Mouse (Mus musculus): ENCODE data around the gene Stxbp1.

Gene Stxbp1

DNA sequence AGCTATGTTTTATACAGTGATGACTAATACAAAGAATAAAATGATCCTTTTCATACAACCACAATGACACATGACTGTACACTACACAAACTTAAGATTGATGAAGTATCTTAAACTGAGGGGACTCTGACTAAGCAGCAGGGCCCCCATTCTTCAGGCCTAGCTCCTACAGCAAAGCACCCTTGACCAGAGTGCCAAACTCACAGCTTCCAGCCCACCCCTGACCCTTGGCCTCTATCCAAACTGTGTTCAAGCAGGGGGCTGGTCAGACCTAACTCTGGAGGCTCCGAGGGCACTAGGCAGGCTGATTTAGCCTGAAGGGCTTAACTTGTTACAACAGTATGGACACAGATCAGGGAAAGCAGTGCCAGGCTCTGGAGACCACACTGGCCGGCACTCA is 58.5 kb downstream of the Stxbp1 start:
- DNase-seq (ENCODE audit: low read depth), result no peak

DNA sequence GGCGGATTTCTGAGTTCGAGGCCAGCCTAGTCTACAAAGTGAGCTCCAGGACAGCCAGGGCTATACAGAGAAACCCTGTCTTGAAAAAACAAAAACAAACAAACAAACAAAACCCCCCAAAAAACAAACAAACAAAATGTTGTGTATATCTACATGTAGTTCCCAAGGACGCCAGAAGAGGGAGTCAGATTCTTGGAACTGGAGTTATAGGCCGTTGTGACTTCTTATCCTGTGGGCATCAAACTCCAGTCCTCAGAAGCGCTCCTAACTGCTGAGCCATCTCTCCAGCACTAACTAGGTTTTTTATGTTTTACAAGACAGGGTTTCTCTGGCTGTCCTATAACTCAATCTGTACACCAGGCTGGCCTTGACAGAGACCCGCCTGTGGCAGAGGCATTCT is 59.9 kb downstream of the Stxbp1 start:
- DNase-seq (ENCODE audit: low read depth), result peak; percentile 24

DNA sequence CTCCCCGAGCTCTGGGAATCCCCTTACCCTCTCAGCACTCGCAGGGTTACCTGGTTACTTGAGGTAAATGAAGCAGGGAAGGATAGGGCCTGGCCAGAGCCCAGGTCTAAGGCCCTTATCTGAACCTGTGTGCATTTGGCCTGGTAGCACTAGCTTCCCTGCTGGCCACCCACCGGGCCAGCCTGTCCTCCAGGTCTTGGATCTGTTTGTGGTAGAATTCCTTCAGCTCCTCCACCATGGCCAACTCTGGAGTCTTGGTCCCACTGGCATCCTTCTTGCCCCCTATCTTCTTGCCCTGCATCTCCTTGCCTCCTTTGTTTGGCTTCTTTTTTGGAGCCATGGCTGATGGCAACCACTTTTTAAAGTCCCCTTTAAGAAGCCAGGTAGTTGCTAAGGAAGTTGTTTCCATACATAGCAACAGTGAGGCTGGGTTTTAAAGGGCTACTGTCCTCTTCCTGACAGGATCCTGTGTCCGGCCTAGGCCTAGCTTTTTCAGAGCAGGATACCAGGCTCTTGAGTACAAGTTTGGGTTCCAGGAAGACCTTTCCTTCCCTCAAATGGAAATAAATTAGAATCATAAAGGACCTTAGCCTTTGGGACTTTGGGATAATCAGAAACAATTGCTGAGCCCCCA is 62.9 kb downstream of the Stxbp1 start, which contains the start of gene Cfap157:
Cfap157 (minus strand) TSS at position 381 of the 634 bp plus-strand sequence.
- no peak for DNase-seq (ENCODE audit: low read depth)

DNA sequence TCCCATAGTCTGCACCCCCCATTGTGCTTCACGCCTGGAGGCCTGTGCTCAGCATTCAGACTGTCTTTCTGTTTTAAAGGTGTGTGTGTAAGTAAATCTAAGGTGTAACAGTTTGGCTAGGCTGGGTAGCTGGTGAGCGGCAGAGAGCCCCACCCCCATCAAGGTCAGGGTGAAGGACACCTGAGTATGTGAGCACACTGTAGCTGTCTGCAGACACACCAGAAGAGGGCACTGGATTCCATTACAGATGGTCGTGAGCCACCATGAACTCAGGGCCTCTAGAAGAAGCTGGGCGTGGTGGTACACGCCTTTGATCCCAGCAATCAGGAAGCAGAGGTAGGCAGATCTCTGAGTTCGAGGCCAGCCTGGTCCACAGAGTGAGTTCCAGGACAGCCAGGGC is 65.3 kb downstream of the Stxbp1 start:
- DNase-seq (ENCODE audit: low read depth), result no peak

DNA sequence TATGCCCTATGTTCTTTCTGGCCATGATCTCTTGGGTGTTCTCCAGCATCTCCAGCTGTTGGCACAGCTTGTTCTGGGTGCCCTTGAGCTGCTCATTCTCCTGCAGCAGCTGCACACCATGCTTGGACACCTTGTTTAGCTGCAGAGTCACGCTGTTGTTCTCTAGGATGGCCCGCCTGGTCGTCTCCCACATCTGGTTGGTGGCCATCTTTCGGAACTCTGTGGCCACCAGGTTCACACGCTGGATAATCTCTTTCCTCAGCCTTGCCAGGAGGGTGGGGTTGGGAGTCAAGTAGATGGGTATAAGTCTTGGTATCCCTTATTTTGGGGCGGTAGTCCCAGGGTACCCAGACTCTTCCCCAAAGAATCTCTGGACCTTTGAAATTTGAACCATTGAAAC is 67.3 kb downstream of the Stxbp1 start:
- no peak for DNase-seq (ENCODE audit: low read depth)

DNA sequence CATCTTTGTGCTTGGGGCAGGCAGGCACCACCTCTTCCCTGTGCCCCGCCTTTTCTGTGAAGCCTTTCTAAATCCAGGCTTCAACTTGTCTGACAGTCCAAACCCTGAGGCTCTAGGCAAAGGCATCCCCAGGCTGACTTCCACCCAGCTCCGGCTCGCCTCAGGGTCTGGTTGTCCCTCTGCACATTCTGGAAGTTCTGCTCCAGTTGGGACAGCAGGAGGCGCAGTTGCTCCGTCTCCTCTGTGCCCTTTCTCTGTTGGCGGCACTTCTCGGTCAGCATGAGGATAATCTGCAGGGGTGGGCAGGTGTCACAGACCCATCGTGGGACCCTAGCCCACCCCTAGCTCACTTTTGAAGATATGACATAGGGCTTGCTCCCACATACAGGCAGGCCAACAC is 67.9 kb downstream of the Stxbp1 start:
- DNase-seq (ENCODE audit: low read depth), result no peak

DNA sequence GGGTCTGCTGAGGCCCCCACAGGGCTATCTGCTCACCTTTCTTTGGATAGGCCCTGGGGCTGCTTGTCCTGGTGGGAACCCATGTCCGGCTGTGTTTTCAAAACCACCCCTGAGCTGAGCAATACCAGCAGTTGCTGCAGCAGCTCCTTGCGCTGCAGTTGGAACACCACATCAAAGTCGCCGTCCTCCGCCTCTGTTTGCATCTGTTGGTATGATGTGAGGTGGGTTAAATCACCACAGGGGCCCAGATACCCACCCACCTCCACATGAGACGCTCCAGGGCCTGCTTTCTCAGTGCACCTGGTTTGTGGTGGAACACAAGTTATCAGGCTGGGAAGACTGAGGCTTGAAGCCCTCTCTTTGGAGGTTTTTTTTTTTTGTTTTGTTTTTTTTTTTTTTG is 69.0 kb downstream of the Stxbp1 start:
- DNase-seq (ENCODE audit: low read depth), result no peak

DNA sequence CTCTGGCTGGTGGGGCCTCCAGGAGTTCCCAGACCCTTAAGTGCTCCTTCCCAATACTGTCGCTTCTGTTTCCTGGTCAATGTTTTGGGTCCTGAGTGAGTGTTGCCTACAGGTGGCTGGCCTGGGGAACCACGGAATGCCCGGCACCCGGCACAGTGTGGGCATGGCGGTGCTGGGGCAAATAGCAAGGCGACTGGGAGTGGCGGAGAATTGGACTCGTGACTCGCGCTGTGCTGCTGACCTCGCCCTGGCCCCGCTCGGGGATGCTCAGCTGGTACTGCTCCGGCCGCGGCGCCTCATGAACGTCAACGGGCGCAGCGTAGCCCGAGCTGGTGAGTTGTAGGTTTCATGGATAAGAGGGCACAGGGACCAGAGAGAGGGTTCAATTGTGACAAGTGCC is 70.9 kb downstream of the Stxbp1 start:
- DNase-seq (ENCODE audit: low read depth), result no peak

DNA sequence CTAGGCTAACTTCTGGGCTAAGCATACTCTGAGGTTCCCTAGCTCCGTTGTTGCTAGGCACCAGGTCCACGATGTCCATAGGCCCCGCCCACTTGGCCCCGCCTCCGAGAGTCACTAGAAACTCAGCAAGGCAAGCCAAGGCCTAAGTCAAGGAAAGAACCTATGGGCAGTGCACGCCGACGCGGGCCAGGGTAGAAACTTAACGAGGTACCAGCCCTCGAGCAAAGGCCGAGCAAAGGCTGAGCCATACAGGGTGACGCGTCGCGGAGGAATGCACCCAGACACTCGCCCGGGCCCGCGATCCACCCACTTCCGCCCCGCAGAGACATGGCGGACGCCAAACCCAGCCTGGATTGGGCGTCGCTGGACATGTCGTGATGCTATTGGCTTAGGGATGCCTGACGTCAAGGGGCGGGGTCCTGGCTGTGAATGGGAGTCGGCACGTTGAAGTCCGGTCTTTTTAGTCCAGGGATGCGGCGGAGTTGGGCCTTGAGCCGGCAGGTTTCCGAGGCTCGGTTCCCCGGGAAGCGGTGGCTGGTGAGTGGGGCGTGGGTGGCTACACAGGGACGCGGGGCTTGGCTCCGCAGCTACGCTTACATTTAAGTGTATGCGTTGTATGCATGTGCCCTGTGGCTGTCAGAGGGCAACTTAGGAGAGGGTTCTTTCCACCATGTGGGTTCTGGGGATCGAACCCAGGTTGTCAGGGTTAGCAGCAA is 71.5 kb downstream of the Stxbp1 start, which contains the start of the genes Ttc16 and Ptrh1:
Ttc16 (minus strand) TSS at position 275 of the 716 bp plus-strand sequence.
Ptrh1 (plus strand) TSS at position 428 of the 716 bp plus-strand sequence.
- DNase-seq (ENCODE audit: low read depth), result peak; percentile 96

DNA sequence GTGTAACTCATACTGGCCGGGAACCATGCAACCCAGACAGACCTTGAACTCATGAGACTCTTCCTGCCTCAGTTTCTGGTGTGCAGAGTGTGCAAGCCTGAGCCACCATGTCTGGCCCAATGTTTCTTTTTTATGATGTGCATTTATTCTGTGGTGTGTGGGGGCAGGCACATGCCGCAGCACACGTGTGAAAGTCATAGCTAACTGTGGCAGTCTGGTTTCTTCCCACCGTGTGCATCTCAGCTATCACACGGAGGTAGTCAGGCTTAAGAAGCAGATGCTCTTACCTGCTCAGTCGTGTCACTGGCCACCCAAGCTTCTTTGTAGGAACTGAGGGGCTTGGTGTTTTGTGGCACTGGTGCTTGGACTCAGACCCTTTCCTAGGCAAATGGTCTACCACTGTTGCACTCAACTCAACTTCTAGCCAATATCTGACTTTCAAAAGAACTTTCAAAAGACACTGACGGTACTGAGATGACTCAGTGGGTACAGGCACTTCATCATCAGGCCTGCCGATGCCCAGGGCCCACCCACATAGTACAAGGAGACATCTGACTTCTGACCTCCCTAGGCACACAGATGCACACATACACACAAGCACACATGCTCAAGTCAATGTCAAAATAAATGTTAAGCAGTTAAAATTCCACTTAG is 74.3 kb downstream of the Stxbp1 start:
- DNase-seq (ENCODE audit: low read depth), result no peak

DNA sequence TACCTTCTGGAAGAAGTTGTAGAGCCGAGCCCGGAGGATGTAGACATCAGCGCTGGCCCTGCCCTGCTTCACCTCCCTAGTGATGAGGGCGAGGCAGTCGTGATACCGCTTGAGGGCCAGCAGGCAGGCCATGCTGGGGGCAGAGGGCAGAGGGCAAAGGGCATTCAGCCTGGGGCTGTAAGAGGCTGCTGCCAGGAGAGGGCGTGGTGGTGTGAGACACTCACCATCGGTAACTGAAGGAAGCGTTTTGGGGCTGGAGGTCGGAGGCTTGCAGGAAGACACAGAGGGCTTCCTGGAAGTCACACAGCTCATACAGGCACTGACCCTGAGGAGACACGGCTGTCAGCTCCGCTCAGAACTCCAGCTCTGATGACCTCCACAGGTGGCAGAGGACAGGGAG is 75.2 kb downstream of the Stxbp1 start:
- no peak for DNase-seq (ENCODE audit: low read depth)

DNA sequence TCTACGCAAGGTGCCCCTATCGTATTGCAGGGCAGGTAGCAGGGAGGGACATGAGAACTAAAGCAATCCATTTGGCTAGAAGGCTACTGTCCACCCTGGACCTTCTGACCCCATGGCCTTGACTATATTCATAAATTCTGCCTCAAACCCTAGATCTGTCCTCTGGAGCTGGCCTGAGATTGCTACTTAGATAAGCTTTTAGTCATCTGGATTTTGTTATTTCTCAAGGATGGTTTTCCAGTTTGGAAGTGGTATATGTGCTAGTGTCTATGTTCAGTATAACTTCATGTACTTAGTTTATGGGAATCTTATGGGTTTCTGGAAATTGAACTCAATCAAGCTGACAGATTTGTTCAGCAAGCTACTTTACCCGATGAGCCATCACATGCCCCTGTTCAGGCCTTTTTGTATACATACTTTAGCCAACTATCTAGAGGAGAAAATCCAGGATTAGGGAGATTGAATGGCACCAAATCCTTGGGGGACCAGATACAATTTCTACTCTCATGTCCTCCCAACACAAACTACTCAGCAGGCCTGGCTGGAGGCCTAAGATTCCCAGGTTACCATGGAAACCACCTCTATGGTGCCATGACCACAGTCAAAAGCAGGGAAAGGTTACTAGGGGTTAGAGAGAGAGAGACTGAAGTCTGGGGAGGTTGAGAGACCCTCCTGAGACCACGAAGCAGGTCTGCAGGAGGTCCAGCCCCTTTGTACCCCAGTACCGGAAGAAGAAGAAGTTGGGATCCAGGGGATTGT is 77.5 kb downstream of the Stxbp1 start:
- no peak for DNase-seq (ENCODE audit: low read depth)

DNA sequence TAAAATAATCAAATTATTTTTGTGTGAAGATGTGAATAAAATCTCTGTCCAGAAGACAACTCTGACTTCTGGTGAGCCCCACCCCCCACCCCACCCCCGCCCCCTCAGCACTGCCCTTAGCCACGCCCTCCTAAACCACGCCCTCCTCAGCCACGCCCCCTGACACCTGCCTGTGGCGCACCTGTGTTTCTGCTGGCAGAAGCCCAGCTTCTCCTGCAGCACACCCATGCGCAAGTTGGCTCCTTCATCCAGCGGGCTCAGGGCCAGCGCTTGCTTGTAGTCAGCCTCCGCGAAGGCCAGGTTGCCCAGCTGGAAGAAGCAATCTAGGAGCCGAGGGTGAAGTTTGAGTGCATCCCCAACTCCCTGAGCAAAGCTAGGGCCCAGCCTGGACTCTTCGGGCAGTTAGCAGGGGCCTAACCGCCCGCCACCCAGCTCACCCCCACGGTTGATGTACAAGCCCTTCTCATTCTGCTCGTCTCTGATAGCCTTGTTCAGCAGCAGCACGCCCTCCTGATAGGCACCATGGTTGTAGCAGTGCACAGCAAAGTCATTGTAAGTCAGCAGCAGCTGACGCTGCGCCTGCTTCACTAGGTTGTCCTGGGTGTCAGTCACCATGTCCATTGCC is 78.3 kb downstream of the Stxbp1 start:
- no peak for DNase-seq (ENCODE audit: low read depth)

DNA sequence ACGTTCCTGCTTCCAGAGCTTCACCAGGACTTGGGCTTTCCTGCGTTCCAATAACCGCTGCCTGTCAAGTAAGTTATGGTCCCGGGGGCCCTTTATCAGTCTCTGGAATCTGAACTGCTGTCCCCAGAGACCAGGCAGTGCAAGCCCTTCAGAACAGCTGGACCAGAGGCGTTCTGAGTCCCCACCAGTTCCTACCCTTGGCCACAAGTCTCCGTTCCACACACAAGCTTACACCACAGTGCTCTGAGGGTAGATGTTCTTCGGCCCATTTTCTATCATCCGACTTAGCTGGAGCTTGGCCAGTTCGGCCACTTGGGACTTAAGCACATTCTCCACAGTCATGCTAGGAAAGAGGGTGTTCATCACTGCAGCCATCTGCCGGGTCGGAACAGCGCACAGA is 79.8 kb downstream of the Stxbp1 start:
- no peak for DNase-seq (ENCODE audit: low read depth)

DNA sequence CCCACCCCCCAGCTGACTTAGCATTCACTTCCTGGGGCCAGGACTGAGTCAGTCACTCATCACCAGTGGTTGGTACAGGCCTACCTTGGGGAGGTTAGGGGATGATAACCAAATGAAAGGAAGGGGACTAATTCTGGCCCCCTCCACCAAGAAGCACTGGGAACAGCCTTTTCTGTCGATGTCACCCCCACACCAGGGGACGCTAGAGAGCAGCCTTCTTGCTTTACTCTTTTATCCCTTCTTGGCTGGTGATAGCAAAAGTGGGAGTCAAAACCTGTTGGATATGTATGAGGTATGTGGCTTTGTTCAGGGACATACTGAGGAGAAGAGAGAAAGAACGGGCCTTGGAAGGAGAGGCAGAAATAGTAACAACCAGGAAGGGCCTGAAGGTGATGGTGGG is 83.7 kb downstream of the Stxbp1 start:
- no peak for DNase-seq (ENCODE audit: low read depth)

DNA sequence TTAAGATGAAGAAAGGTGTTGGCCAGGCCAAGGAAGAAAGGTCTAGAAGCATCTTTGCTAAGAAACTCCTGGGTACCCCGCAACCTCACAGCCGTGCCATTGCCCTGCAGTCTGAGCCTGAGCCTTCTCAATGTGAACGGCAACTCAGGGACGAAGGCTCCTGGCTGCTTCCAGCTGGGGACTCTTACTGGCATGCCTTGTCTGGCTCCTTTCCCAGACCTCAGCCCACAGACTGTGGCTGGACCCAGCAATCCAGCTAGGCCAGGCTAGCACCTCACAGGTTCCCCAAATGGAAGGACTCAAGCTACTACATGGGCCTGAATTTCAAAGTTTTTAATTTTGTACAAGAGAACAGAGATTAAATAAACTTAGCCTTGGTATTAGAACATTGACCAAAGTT is 85.2 kb downstream of the Stxbp1 start:
- DNase-seq (ENCODE audit: low read depth), result no peak

DNA sequence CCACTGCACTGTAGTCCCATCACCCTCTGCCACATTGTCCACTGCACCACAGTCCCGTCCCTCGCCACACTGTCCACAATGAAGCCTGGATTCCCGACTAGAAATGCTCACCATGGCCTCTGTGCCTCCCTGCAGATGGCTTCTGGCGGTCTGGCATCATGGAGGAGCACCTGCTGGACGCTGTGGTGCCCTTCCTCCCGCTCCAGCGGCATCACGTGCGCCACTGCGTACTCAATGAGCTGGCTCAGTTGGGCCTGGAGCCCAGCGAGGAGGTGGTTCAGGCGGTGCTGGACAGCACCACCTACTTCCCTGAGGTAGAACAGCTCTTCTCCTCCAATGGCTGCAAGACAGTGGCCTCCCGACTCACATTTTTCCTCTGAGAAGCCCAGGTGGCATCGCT is 85.7 kb downstream of the Stxbp1 start:
- DNase-seq (ENCODE audit: low read depth), result no peak

DNA sequence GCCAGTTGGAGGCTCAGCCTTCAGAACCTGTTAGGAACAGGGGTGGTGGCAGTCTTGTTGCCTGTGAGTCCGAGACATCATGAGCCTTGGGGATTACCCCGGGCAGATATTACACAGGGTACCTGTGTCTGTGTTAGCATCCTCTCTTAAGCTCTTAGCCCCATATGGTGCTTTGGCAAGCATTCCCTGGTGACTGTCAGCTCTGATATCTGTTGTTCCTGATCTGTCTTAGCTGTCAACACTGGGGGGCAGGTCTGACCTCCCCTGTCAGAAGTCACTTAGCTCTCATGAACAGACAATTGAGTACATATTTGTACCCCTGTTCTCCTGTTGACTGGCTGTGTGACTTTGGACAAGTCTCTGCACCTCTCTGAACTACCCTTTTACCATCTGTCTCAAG is 88.0 kb downstream of the Stxbp1 start:
- DNase-seq (ENCODE audit: low read depth), result no peak

DNA sequence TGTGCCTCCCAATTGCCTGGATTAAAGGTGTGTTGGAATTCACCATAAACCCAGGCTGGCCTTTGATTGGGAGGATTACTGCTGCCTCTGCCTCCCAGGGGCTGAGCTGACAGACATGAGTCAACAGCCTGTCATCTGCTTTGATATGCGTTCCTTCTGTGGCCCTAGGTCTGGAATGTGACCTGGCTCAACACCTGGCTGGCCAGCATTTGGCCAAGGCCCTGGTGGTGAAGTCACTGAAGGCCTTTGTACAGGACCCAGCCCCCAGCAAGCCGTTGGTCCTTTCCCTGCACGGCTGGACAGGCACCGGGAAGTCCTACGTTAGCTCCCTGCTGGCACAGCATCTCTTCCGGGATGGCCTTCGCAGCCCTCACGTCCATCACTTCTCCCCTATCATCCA is 88.5 kb downstream of the Stxbp1 start:
- no peak for DNase-seq (ENCODE audit: low read depth)

DNA sequence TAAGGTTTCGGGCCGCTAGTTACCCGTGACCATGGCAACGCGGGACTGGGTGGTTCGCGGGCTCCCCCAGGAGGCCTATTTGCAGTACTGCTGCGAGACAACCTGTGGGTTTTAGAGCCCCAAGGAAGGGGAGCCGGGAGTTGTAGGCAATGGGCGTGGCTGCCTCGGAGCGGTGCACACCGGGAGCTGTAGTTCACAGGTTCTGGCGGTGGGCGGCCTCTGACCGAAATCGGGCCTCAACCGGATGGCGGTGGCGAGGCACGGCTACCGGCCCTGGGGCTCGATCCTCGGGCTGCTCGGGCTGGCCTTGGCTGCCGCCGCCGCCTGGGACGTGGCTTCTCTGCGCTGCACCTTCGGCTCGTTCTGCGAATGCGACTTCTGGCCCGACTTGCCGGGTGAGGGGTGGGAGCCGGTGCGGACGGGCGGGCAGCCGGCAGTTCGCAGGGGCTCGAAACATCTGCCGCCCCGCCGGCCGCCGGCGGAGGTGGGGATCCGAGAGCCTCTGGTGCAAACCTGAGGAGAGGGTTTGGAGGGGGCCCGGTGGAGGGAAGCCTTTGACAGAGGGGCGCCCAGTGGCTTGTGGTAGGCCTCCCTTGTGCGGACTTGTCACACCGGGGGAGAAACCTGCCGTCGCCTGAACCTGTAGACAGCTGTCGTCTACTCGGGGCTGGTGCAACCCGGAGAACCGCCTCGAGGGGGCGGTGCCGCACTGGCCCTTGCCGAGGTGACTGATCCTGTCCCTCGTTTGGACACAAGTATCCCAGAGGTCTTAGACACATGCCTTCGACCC is 89.8 kb downstream of the Stxbp1 start, which contains the start of gene Tor2a:
Tor2a (plus strand) TSS at position 179 of the 790 bp plus-strand sequence.
- DNase-seq (ENCODE audit: low read depth), result peak; percentile 98

DNA sequence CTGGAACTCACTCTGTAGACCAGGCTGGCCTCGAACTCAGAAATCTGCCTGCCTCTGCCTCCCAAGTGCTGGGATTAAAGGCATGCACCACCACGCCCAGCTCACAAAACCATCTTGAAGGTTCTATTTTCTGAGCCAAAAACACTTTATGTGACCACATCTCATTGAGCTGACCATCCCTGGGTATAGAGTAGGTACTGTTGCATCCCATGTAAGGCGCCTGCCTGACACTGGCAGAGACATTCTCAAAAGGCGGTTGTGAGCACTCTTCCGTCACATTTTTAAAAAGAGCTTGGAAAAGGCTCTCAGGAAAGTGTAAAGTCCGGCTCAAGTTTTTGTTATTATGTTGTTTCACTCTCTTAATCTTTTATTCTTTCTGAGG is 90.4 kb downstream of the Stxbp1 start:
- DNase-seq (ENCODE audit: low read depth), result no peak

Measured in c-Kit-positive CD71-negative TER-119-negative erythroid progenitor cells, embryonic 14.5 days (primary cell).